In genomic region chr2:32966184-32966688, GRCm38 (mm10) we compare ENCODE assay signal across 8 mouse cellular contexts. TPM values are rescaled to one million over a fixed set of nuclear protein-coding genes. Genes with fewer than 3 reads are reported as not detected.
DNase-seq lines count a peak whose midpoint lies in the region; ATAC-seq and TF ChIP-seq lines count a peak whose summit lies in the region.

No protein-coding gene starts in this region.

- no peak for TF ChIP-seq CTCF in left cerebral cortex, adult 2 months (IDR thresholded peaks at IDR 0.05)

- no peaks in the 10 kb centered on the region for H3K9me3 ChIP-seq in embryonic facial prominence, embryonic 10.5 days

- no peak for ATAC-seq in erythroid progenitor cell, adult 5-6 weeks (replicated peaks; ENCODE audit: low FRiP score, poor library complexity, severe bottlenecking)

- H3K27me3 ChIP-seq in embryonic facial prominence, embryonic 10.5 days (replicated peaks; ENCODE audit: low read depth, poor library complexity, severe bottlenecking): no peaks in the 10 kb centered on the region
- no peaks in the 10 kb centered on the region for H3K27me3 ChIP-seq in myocyte (ENCODE audit: control insufficient read depth, insufficient read depth, insufficient read length)

- H3K4me1 ChIP-seq in embryonic facial prominence, embryonic 10.5 days: peaks cover 49% of the 10 kb centered on the region

- H3K79me2 ChIP-seq in myocyte (ENCODE audit: control insufficient read depth, insufficient read depth): peaks cover 28% of the 10 kb centered on the region

- peak overlapping the region; percentile 23 for H3ac ChIP-seq in myocyte (ENCODE audit: control insufficient read depth, insufficient read length)

- peak overlapping the region; percentile 95 for H3K4me2 ChIP-seq in myocyte (ENCODE audit: low read depth)

- no peak for DNase-seq in left cerebral cortex, adult 2 months (ENCODE audit: extremely low spot score in 1 of 2, low spot score in 2 of 2)
- no peak for DNase-seq in left cerebral cortex, postnatal 10 days (ENCODE audit: extremely low spot score in 1 of 2, low spot score in 2 of 2)
- DNase-seq in embryonic facial prominence, embryonic 10.5 days (ENCODE audit: low spot score): no peak
- DNase-seq in induced T-regulatory cell, adult 2 months (ENCODE audit: low read depth): peak; percentile 58
- DNase-seq in yolk sac, embryonic 10.5 days (ENCODE audit: low spot score): no peak
- no peak for DNase-seq in thymus, postnatal 4 days

- H3K27ac ChIP-seq in left cerebral cortex, adult 2 months: peak overlapping the region; percentile 99
- H3K27ac ChIP-seq in embryonic facial prominence, embryonic 10.5 days (replicated peaks): peak overlapping the region; percentile 93

- WGBS in embryonic facial prominence, embryonic 10.5 days: 10% methylated on average over 13 of the region's 13 CpGs

- no peak for TF ChIP-seq POLR2A in myocyte (IDR thresholded peaks at IDR 0.05; ENCODE audit: insufficient read length, low read depth)

- intact Hi-C loops in left cerebral cortex, adult 2 months (cut with DNase I): no loop called here
- intact Hi-C loops in left cerebral cortex, postnatal 10 days (cut with DNase I): no loop called here

- H3K36me3 ChIP-seq in embryonic facial prominence, embryonic 10.5 days (replicated peaks): peaks cover 31% of the 10 kb centered on the region
- peaks cover 26% of the 10 kb centered on the region for H3K36me3 ChIP-seq in myocyte (ENCODE audit: control insufficient read depth, insufficient read depth)

- H3K4me3 ChIP-seq in left cerebral cortex, adult 2 months: peak overlapping the region; percentile 70
- H3K4me3 ChIP-seq in embryonic facial prominence, embryonic 10.5 days: peak overlapping the region; percentile 78
- peak overlapping the region; percentile 80 for H3K4me3 ChIP-seq in myocyte

TF ChIP-seq in myocyte, 11 proteins besides CTCF, POLR2A, EP300 and RAD21:
- TF ChIP-seq TCF12 (IDR thresholded peaks at IDR 0.05; ENCODE audit: insufficient read depth, poor library complexity, severe bottlenecking): no peak
- TF ChIP-seq USF1 (IDR thresholded peaks at IDR 0.05; ENCODE audit: low read depth): no peak
- no peak for TF ChIP-seq REST (IDR thresholded peaks at IDR 0.05; ENCODE audit: insufficient read depth, insufficient read length)
- TF ChIP-seq MYOG (IDR thresholded peaks at IDR 0.05; ENCODE audit: control insufficient read depth in 1 of 3, insufficient read depth in 1 of 3, insufficient read length in 2 of 3, low read depth in 2 of 3): no peak
- no peak for TF ChIP-seq MYOD1 (IDR thresholded peaks at IDR 0.05; ENCODE audit: control insufficient read depth in 1 of 3, insufficient read length in 2 of 3, low read depth in 2 of 3)
- no peak for TF ChIP-seq CEBPB (IDR thresholded peaks at IDR 0.05; ENCODE audit: insufficient read depth, poor library complexity, severe bottlenecking)
- TF ChIP-seq SRF (IDR thresholded peaks at IDR 0.05; ENCODE audit: control insufficient read depth, insufficient read length, low read depth): no peak
- no peak for TF ChIP-seq E2F4 (IDR thresholded peaks at IDR 0.05; ENCODE audit: insufficient read depth)
- TF ChIP-seq TCF3 (IDR thresholded peaks at IDR 0.05; ENCODE audit: insufficient read length, low read depth): no peak
- no peak for TF ChIP-seq MAX (IDR thresholded peaks at IDR 0.05; ENCODE audit: low read depth)
- no peak for TF ChIP-seq POLR2AphosphoS2 (IDR thresholded peaks at IDR 0.05; ENCODE audit: insufficient read length, low read depth)
TF ChIP-seq in myocyte: peak in this region for 0.

RNA-seq across cellular contexts. Expression of gene Lrsam1, which starts 4.8 kb away (rescaled TPM):
- 10 to 100 TPM; 37.6 to 38.2 TPM for total RNA-seq in left cerebral cortex, adult 2 months (2021)
- total RNA-seq in left cerebral cortex, postnatal 10 days (2021): 10 to 100 TPM; 36.3 to 38.9 TPM
- polyA plus RNA-seq in embryonic facial prominence, embryonic 10.5 days (2016; fragmentation: Nextera tagmentation; extraction: Ambion mirVana): 7.8 and 8.9 TPM in 2 replicates
- 11.5 TPM for polyA plus RNA-seq in myocyte (2012; fragmentation: generic; extraction: Trizol)
- total RNA-seq in erythroid progenitor cell, adult 5-6 weeks (2015; ENCODE audit: low replicate concordance): 3.8 TPM in 1 of 2 replicates, not detected in the other
- total RNA-seq in erythroid progenitor cell, adult 5-6 weeks (2017; ENCODE audit: low replicate concordance): 0.30 and 1.0 TPM in 2 replicates

RNA-seq across cellular contexts. Expression of gene Rpl12, which starts 4.9 kb away (rescaled TPM):
- total RNA-seq in left cerebral cortex, adult 2 months (2021): 100 to 1,000 TPM; 110 to 129 TPM
- 100 to 1,000 TPM; 145 to 166 TPM for total RNA-seq in left cerebral cortex, postnatal 10 days (2021)
- 196 and 200 TPM in 2 replicates for polyA plus RNA-seq in embryonic facial prominence, embryonic 10.5 days (2016; fragmentation: Nextera tagmentation; extraction: Ambion mirVana)
- 2,628 TPM for polyA plus RNA-seq in myocyte (2012; fragmentation: generic; extraction: Trizol)
- total RNA-seq in erythroid progenitor cell, adult 5-6 weeks (2015; ENCODE audit: low replicate concordance): 414 and 420 TPM in 2 replicates
- 266 and 285 TPM in 2 replicates for total RNA-seq in erythroid progenitor cell, adult 5-6 weeks (2017; ENCODE audit: low replicate concordance)

RNA-seq across cellular contexts. Expression of gene Slc2a8, which starts 15.6 kb away (rescaled TPM):
- total RNA-seq in left cerebral cortex, adult 2 months (2021): 10 to 100 TPM; 23.9 to 26.7 TPM
- 10 to 100 TPM; 22.5 to 25.4 TPM for total RNA-seq in left cerebral cortex, postnatal 10 days (2021)
- polyA plus RNA-seq in embryonic facial prominence, embryonic 10.5 days (2016; fragmentation: Nextera tagmentation; extraction: Ambion mirVana): 19.7 and 21.5 TPM in 2 replicates
- 13.5 TPM for polyA plus RNA-seq in myocyte (2012; fragmentation: generic; extraction: Trizol)
- total RNA-seq in erythroid progenitor cell, adult 5-6 weeks (2015; ENCODE audit: low replicate concordance): 1.3 and 2.2 TPM in 2 replicates
- 1.0 and 2.0 TPM in 2 replicates for total RNA-seq in erythroid progenitor cell, adult 5-6 weeks (2017; ENCODE audit: low replicate concordance)

Comparison
In these comparisons a context has a peak if more than half of its experiments do, and no peak if none do; other contexts are left out.
1. RNA of gene Lrsam1, which starts 4.8 kb away (total RNA-seq): 36.3 to 38.9 TPM in left cerebral cortex, postnatal 10 days and 37.6 to 38.2 TPM in left cerebral cortex, adult 2 months; 0.30 to 3.8 TPM in erythroid progenitor cell, adult 5-6 weeks; every median in the first group is over 4 times any median in the second.
2. RNA of gene Slc2a8, which starts 15.6 kb away (total RNA-seq): 23.9 to 26.7 TPM in left cerebral cortex, adult 2 months and 22.5 to 25.4 TPM in left cerebral cortex, postnatal 10 days; 1.0 to 2.2 TPM in erythroid progenitor cell, adult 5-6 weeks; every median in the first group is over 4 times any median in the second.
3. Peak in every context shown above with its lines, with median percentiles within 50 percentile points of each other: H3K4me3 ChIP-seq.